Mouse (Mus musculus) spleen, adult 2 months (tissue): ENCODE results near the gene Zwilch. TPM values are rescaled to one million over a fixed set of nuclear protein-coding genes. Genes with fewer than 3 reads are reported as not detected.
"Not testable (repeated sequence)": the region's sequence is repeated elsewhere in the genome, so short reads cannot be mapped to it uniquely, and the experiment has no call there.

Source experiments
- DNase-seq, 2 experiments: peaks; one replicate each; pipeline versions ENCODE4 v3.0.0 to v3.0.0-alpha.2; 2012 to 2021; ENCODE audit warnings: low spot score in 2 of 2, low read depth in 1 of 2
- H3K27ac ChIP-seq: fragments of 200-500 bp; 2 replicates; pipeline ENCODE4 v1.5.1; 2012; ENCODE audit warnings: low read length, inconsistent platforms; ENCODE audit not compliant: insufficient read depth
- H3K27me3 ChIP-seq: fragments of 200-500 bp; 2 replicates; pipeline ENCODE4 v1.6.1; 2012; ENCODE audit warnings: mild to moderate bottlenecking, moderate library complexity, low read length, inconsistent platforms; ENCODE audit not compliant: control insufficient read depth, insufficient read depth
- H3K36me3 ChIP-seq: fragments of 200-500 bp; 2 replicates; pipeline ENCODE4 v1.6.1; 2012; ENCODE audit warnings: mild to moderate bottlenecking, low read length, inconsistent platforms; ENCODE audit not compliant: control insufficient read depth, insufficient read depth
- H3K4me1 ChIP-seq: fragments of 200-500 bp; 2 replicates; pipeline ENCODE4 v1.6.1; 2011; ENCODE audit warnings: inconsistent platforms; ENCODE audit not compliant: control insufficient read depth, insufficient read depth, insufficient read length
- H3K4me3 ChIP-seq: fragments of 200-500 bp; 2 replicates; pipeline ENCODE4 v1.5.1; 2011; ENCODE audit warnings: mild to moderate bottlenecking, inconsistent platforms; ENCODE audit not compliant: insufficient read depth, insufficient read length; ENCODE audit errors: extremely low read depth
- CTCF ChIP-seq: fragments of 200-500 bp; IDR thresholded peaks from 2 replicates; pipeline ENCODE4 v1.5.1; 2011; ENCODE audit warnings: mild to moderate bottlenecking, inconsistent platforms; ENCODE audit not compliant: insufficient read depth, insufficient read length, insufficient replicate concordance; ENCODE audit errors: extremely low read depth
- POLR2A ChIP-seq: fragments of 200-500 bp; IDR thresholded peaks from 2 replicates; pipeline ENCODE4 v1.6.1; 2011; ENCODE audit warnings: low read depth, low read length, inconsistent platforms
- WGBS: fragments of 180-500 bp; shearing (Covaris S2); methylation state at CpG from one replicate; pipeline ENCODE4 v1.1.7; 2018; 5-methylcytosine and 5-hydroxymethylcytosine counted together
- polyA plus RNA-seq: library from polyadenylated mRNA; depleted of rRNA; stranded (reverse); fragments of >200 nt; gene quantifications from 2 replicates; pipeline ENCODE4 v1.2.3, GENCODE M21; 2012

The Zwilch gene
- polyA plus RNA-seq, 1 experiment: 1.1 TPM

DNA sequence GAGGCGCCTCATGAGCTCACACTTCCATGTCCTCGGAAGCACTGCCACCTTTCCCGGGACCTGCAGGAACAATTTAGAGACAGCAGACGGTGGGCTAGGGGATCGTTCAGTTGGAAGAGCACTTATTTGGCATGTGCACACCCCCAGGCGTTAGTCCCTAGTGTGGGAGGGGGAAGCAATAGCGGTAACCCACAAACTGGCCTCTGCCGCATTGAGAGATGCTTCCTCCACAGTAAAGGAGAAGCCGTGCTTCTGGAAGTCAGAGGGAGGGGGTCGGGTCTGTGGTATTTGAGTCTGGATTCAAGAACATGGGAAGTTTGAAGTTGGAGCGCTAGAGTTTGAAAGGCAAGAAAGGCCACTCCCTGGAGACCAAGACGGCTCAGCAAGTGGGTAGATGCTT lies 46.8 kb downstream of the Zwilch start:
- H3K36me3 ChIP-seq: no peaks in the 10 kb centered on the region
- no peak overlapping the region for H3K4me3 ChIP-seq
- no peaks in the 10 kb centered on the region for H3K4me1 ChIP-seq
- no peak overlapping the region for H3K27ac ChIP-seq
- H3K27me3 ChIP-seq: no peaks in the 10 kb centered on the region
- no peak for DNase-seq
- TF ChIP-seq POLR2A (no peak), CTCF (no peak)
- WGBS: 31% methylated on average over 12 of the region's 12 CpGs

DNA sequence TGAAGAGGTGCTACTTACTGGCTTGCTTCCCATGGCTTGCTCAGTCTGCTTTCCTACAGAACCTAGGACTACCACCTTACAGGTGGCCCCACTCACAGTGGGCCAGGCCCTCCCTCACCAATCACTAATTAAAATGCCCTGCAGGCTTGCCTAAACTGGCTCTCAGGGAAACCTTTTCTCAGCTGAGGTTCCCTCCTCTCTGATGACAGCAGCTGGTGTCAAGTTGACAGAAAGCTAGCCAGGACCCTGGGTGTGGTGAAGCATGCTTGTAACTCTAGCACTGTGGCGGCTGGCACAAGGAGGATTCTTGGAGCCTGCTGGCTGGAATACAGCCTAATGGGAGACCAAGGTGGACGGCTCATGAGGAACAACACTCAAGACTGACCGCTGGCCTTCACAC lies 47.6 kb downstream of the Zwilch start:
- Histone ChIP-seq H3K27ac (no peak overlapping the region), H3K36me3 (no peaks in the 10 kb centered on the region), H3K27me3 (no peaks in the 10 kb centered on the region), H3K4me3 (no peak overlapping the region), H3K4me1 (no peaks in the 10 kb centered on the region)
- no peak for TF ChIP-seq POLR2A
- TF ChIP-seq CTCF: no peak
- 93% methylated on average over 3 of the region's 3 CpGs for WGBS
- DNase-seq: no peak

DNA sequence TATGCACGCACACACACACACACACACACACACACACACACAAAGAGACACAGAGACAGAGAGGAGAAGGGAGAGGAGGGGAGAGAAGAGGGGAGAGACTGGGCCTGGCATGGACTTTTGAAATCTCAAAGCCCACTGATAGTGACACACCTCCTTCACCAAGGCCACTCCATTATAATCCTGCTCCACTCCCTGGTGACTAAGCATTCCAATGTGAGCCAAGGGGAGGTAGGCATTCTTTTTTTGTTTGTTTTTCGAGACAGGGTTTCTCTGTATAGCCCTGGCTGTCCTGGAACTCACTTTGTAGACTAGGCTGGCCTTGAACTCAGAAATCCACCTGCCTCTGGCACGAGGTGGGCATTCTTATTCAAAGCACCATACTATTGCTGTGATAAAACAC lies 48.1 kb downstream of the Zwilch start:
- not testable (repeated sequence) for H3K4me3 ChIP-seq, DNase-seq

DNA sequence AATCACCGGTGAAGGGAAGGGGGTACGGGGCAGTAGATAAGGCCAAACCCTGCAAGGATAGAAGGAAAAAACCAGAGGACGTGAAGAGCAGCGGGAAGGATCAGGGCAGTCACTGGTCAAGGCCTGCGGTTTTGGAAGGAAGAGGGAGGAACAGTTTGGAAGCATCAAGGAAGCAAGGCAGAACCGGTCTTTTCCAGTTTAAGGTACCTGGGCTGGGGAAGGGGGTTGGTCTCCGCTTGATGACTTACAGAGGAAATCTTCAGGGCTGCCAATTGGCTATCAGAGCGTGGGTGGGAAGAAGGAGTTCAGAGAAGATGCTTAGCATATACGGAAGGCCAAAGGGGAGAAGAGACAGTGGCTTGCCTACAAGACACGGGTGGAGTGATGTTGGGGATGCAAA lies 50.3 kb downstream of the Zwilch start:
- WGBS: 92% methylated on average over 10 of the region's 10 CpGs
- Histone ChIP-seq H3K4me3 (no peak overlapping the region), H3K4me1 (no peaks in the 10 kb centered on the region), H3K27ac (no peak overlapping the region), H3K36me3 (no peaks in the 10 kb centered on the region), H3K27me3 (no peaks in the 10 kb centered on the region)
- TF ChIP-seq POLR2A (no peak), CTCF (no peak)
- DNase-seq: no peak

More for the DNA sequence above, 48.1 kb downstream of the Zwilch start:
- H3K36me3 ChIP-seq, H3K27me3 ChIP-seq, H3K27ac ChIP-seq, H3K4me1 ChIP-seq: not testable (repeated sequence)
- WGBS: 78% methylated on average over 3 of the region's 3 CpGs

DNA sequence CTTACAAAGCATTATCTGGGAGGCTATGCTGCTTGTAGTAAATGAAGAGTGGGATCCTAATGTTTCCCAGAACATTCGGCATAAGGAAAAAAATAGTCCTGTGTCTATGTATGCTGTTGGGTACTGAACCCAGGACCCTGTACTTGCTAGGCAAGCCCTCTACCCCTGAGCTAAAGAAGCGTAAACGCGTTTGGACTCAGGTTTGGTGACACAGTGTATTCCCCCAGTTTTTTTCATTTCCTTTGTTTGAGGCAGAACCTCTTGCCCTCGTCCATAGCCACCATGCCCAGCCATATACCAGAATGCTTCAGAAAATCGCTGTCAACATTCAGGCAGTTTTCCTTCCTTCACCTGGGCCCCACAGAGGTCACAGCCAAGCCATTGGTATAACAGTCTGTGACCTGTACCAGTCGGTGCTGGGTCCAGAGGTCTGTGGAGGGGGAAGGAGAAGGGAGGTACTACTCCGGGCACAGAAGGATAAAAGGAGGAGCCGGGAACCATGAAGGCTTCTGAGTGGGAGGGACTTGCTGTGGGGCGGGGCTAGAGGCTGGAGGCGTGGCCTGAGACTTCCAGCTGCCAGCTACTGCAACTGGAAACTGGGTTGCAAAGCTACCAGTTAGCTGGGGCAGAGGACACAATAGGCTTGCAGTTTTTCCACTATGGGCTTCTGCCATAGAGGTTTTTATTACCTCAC lies 52.2 kb downstream of the Zwilch start:
- Histone ChIP-seq H3K36me3 (no peaks in the 10 kb centered on the region), H3K4me3 (no peak overlapping the region), H3K4me1 (no peaks in the 10 kb centered on the region), H3K27ac (no peak overlapping the region), H3K27me3 (no peaks in the 10 kb centered on the region)
- 47% methylated on average over 11 of the region's 11 CpGs for WGBS
- no peak for DNase-seq
- no peak for TF ChIP-seq POLR2A
- TF ChIP-seq CTCF: no peak

DNA sequence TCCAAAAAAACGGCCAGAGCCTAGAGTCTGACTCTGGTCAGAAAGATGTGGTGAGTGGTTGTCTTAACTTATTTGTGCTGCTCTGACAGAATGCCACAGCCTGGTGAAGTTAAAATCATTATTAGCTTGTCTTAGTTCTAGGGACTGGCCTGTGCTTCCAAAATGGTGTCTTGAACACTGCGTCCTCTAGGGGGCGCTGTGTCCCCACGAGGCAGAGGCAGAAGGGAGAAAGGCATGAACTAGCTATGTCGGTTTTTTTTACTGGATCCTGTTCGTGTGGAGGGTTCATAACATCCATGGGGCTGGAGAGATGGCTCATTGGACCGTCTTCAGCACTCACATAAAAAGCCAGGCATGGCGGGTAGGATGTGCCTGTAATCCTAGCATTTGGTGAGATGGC lies 53.0 kb downstream of the Zwilch start:
- H3K4me1 ChIP-seq: no peaks in the 10 kb centered on the region
- DNase-seq: peak in 1 of 2 experiments; percentile 26
- H3K4me3 ChIP-seq: no peak overlapping the region
- no peak overlapping the region for H3K27ac ChIP-seq
- no peaks in the 10 kb centered on the region for H3K36me3 ChIP-seq
- no peak for TF ChIP-seq POLR2A
- TF ChIP-seq CTCF: peak; percentile 66; the same call in 1 of the 2 replicates
- H3K27me3 ChIP-seq: no peaks in the 10 kb centered on the region
- WGBS: 34% methylated on average over 8 of the region's 8 CpGs

DNA sequence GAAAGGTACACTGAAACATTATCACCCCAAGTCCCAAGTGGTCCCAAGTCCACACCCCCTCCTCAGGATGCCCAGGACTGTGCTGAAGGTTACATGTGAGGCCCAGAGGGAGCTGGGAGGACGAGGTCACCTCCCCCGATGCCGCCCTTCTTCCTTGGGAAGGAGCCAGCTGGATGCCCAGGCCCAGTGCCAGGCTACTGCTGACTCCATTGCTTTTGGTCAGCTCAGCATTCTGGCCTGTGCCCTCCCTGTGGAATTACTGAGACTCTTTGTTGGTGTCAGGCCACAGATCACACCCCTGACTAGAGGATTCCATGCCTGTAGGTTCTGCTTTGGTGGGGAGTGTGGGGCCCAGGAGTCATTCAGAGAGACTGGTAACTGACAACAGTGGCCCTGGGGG lies 56.0 kb downstream of the Zwilch start, which contains the start of gene Lctl:
Gene Lctl (plus strand): TSS at position 272 of the 400 bp plus-strand sequence.
- no peak for DNase-seq
- H3K27me3 ChIP-seq: no peaks in the 10 kb centered on the region
- no peak within 1 kb of the TSS for H3K27ac ChIP-seq
- H3K4me3 ChIP-seq: no peak within 1 kb of the TSS
- 82% methylated on average over 3 of the region's 3 CpGs for WGBS
- H3K36me3 ChIP-seq: no peaks in the 10 kb centered on the region
- TF ChIP-seq POLR2A (no peak), CTCF (no peak)
- no peaks in the 10 kb centered on the region for H3K4me1 ChIP-seq
